Mouse (Mus musculus) heart, postnatal 0 days (tissue): Measurements from ENCODE around the gene Ier3.

Source experiments
- CTCF ChIP-seq: IDR thresholded peaks from 2 replicates; pipeline ENCODE4 v1.5.1; 2016; ENCODE audit warnings: antibody characterized with exemption, control low read depth, low read depth
- EP300 ChIP-seq: IDR thresholded peaks from 2 replicates; pipeline ENCODE4 v1.6.1; 2016; ENCODE audit warnings: antibody characterized with exemption, low read depth

DNA sequence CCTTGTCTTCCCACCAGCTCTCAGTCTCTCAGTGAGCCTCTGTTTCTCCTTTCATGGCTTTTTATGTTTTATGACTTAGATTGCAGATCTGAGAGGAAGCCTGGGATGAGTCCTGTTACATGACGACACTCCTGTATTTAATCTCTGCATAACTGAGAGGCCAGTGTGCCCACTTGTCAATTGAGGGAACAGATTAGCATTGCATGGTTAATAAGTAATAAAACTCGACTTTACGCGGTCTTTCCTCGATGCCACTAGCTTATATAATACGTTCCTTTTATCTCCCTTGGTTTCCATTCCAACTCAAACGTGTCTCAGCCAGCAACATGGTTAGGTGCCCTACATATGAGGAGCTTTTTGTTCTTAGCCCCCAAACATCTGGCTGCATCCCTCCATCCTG lies 5.6 kb upstream of the Ier3 start:
- TF ChIP-seq CTCF (no peak), EP300 (no peak)
